Mouse (Mus musculus): ENCODE data around the gene 1700015F17Rik.

The 1700015F17Rik gene

GRCm38 (mm10) chr5:5479043-5479442 lies at the start of gene 1700015F17Rik:
Gene 1700015F17Rik (minus strand): TSS chr5:5479143.
- DNase-seq (ENCODE audit: low spot score in 2 of 2) = no peak

DNA sequence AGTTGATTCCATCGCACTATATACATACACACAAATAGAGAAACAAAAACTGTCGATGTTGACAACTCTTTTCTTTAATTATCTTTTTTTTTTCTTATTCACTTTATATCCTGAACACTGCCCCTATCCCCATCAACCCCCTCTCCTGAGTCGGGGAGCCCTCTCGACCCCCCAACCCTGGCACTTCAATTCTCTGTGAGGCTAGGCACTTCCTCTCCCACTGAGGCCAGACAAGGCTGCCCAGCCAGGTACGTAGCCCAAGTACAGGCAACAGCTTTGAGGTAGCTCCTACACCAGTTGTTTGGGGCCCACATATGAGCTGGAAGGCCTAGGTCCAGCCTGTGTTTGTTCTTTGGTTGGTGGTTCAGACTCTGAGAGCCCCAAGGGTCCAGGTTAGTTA lies 36.5 kb upstream of the 1700015F17Rik start:
- no peak for DNase-seq (ENCODE audit: low spot score in 2 of 2)

DNA sequence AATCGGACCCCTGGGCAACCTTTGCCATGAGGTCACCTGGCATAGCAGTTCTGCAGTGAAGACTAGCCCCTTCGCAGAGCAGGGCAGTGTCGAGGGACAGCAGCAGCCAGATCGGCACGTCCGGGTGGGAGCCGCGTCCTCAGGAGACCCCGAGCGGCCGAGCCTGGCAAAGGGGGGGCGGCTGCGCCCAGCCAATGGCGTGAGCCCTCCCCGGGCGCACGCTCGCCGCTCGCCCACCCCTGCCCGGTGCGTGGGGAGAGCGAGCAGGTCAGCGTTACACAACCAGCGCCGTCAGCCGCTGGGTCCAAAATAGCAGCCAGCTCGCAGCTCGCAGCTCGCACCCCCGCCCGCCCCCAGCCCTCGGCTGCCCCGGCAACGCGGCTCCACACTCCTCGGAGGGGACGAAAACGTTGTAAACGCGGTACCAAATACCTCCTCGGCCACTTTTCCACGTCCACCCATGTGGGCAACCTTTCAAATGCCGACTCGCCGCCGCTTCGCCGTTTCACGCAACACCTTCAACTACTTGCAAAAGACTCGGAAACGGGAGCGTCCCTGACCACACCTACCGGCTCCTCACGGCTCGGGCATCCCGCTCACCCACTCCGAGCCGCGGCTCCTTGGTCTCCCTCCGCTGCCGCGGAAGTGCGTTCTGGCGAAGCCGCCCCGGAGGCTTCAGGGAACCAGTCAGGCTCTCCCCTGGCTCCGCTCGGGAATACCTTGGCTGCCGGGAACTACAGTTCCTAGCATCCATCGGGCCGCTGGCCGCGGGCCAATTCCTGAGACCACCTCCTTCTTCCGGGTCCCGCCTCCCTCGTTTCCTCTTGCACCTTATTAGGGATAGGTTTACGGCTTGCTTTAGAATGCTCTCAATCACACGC lies 35.5 kb upstream of the 1700015F17Rik start, which contains the start of gene Cldn12:
Gene Cldn12, minus strand, starts transcription at position 763 of the 881 bp plus-strand sequence.
- DNase-seq (ENCODE audit: low spot score in 2 of 2) = peak; percentile 95 to 96

DNA sequence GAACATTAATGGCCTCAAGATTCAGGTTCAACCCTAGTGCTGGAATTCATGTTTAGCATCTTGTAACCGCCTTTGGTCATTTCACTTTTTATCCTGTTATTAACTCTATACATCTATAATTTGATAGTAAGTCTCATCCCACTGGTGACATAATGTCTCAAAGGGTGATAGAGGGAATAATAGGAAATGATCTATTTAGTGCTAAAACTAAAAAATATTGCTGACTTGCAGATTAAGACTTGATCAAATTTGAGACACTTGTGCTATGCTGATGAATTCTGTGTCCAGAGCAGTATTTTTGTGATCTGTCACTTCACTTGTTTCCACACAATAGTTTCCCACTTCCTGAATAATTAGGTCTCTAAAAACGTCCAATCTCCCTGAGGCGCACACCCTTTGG lies 32.5 kb upstream of the 1700015F17Rik start:
- DNase-seq (ENCODE audit: low spot score in 2 of 2) = no peak

- DNase-seq (ENCODE audit: low spot score in 2 of 2) = peak in 1 of 2 experiments; percentile 26
Measured at GRCm38 (mm10) chr5:5510989-5511388, 32.0 kb upstream of the 1700015F17Rik start.

- no peak for DNase-seq (ENCODE audit: low spot score in 2 of 2)
Measured at GRCm38 (mm10) chr5:5510304-5510887, 31.5 kb upstream of the 1700015F17Rik start.

GRCm38 (mm10) chr5:5508231-5508630 lies 29.3 kb upstream of the 1700015F17Rik start:
- no peak for DNase-seq (ENCODE audit: low spot score in 2 of 2)

- DNase-seq (ENCODE audit: low spot score in 2 of 2) = peak; percentile 38 to 46
Measured at GRCm38 (mm10) chr5:5507701-5508225, 28.8 kb upstream of the 1700015F17Rik start.

- no peak for DNase-seq (ENCODE audit: low spot score in 2 of 2)
Measured at GRCm38 (mm10) chr5:5504456-5504855, 25.5 kb upstream of the 1700015F17Rik start.

- no peak for DNase-seq (ENCODE audit: low spot score in 2 of 2)
Measured at GRCm38 (mm10) chr5:5503381-5503780, 24.4 kb upstream of the 1700015F17Rik start.

DNA sequence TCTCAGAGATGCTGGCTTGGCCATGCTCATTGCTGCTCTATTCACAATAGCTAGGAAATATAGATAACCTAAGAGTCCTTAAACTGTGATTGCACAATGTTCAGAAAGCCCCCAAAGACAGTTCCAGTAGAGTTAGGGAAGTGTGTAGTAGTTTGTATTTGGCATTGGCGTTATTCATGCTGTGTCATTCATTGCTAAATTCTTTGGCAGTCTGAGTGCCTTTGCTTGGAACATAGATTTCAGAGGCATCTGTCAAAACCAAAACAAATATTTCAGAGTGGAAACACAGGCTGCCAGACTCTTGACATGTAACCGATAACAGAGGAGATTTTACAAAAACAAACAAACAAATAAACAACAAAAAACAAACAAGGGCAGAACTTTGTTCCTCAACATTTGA lies 22.6 kb upstream of the 1700015F17Rik start:
- no peak for DNase-seq (ENCODE audit: low spot score in 2 of 2)

DNA sequence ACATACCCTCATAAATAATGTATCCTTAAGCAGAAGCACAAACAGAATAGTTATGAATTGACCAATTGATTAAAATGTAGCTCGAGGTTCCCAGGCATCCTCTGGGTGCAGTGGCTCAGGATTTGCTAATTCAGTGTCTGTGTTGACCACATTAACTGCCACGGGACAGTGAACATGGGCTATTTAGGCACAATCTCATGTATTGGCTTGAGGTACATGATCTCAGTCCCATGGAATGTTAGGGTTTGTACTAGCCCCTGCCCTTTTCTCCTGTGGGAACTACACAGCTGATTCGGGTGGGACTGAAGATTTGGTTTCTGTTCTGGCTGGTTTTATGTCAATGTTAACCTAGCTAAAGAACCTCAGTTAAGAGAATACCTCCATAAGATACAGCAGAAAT lies 17.4 kb upstream of the 1700015F17Rik start:
- no peak for DNase-seq (ENCODE audit: low spot score in 2 of 2)

DNA sequence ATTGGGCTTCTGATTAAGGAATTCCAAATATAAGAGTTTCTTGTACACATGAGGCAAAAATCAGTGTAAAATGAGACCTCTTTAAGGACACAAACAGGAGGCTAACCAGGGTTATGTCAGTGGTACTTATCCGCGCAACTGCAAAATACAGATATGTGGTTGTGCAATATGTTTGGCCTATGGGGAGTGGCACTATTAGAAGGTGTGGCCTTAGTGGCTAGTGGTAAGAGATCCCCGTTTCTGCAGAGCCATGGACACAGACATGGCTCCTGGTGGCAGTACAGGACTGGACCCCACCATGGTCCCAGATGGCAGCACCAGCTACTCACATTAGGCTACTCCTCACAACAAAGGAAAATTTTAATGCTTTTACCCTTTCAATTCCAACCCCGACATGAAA lies 16.1 kb upstream of the 1700015F17Rik start:
- DNase-seq (ENCODE audit: low spot score in 2 of 2) = no peak

DNA sequence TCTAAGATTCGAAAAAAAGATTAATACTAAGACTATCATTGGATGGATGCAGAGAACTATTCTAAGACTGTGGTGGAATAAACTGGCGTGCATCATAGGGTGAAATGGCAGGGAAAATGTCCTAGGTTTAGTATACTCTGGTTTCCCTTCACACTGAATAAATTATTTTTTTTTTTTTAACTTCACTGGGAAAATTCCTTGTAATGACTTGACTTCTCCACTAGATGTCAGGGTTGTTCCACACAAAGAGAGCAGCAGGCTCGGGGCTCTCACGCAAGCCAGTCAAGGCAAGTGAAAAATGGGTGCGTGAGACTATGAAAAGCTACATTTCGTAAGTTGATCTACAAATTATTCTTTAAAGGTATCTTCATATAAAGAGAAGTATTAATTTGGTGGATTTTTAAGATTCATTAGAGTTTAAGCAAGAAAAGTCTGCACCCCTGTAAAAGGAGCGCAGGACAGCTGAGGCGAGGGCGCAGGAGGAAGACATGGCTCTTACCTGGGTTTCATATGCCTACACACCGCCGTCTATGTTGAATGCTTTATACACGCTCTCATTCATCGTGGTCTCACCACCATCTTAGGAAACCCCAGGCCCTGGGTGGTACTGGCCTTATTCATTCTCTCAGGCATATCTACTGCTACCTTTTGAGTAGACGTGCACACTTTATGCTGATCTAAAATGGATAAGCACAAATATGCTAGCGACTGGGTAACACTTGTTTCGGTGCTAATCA lies 15.5 kb upstream of the 1700015F17Rik start:
- no peak for DNase-seq (ENCODE audit: low spot score in 2 of 2)

GRCm38 (mm10) chr5:5492163-5492562 lies 13.2 kb upstream of the 1700015F17Rik start:
- no peak for DNase-seq (ENCODE audit: low spot score in 2 of 2)

GRCm38 (mm10) chr5:5486071-5486470 lies 7.1 kb upstream of the 1700015F17Rik start:
- DNase-seq (ENCODE audit: low spot score in 2 of 2) = no peak

- no peak for DNase-seq (ENCODE audit: low spot score in 2 of 2)
Measured at GRCm38 (mm10) chr5:5483254-5483858, 4.4 kb upstream of the 1700015F17Rik start.

- DNase-seq (ENCODE audit: low spot score in 2 of 2) = no peak
Measured at GRCm38 (mm10) chr5:5481662-5482061, 2.7 kb upstream of the 1700015F17Rik start.

DNA sequence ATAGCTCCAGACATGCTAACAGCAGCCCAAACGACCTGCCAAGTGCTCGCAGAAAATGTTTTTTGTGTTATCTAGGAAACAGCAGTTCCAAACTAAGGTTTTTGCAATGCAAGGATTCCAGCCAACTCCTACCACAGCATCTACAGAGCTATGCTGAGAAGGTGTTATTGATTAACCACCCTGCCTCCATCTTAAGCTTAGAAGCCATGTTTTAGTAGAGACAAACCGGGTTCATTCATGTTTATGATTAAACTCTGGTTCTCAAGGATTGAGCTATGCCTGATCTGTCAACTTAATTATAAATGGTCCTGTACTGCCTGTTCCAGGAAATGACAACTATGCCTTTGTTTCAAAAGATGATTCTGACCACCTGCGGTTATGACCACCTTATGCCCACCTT lies 2.8 kb downstream of the 1700015F17Rik start:
- no peak for DNase-seq (ENCODE audit: low spot score in 2 of 2)

DNA sequence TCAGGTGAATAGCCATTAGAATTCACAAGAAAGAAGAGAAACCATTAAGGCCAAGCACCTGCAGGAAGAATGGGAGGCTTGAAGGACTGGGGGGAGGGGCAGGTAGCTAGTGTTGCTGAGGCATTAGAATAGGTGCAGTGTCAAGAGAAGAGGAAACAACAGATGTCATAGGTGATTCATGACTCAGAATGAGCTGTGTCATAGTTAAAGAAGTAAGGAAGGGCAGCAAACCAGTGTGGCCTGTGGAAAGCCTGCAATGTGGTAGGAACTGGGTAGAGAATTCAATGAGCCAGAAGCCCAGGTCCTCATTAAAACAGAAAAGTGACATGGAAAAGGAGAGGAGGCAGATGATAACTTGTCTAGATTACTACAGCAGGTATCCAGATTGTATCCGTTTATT lies 13.7 kb downstream of the 1700015F17Rik start:
- no peak for DNase-seq (ENCODE audit: low spot score in 2 of 2)

GRCm38 (mm10) chr5:5431746-5432438 lies 47.1 kb downstream of the 1700015F17Rik start:
- DNase-seq (ENCODE audit: low spot score in 2 of 2) = no peak
